Mouse (Mus musculus) limb, embryonic 11.5 days (tissue): ENCODE data around the gene Pck1. TPM values are rescaled to one million over a fixed set of nuclear protein-coding genes. Genes with fewer than 3 reads are reported as not detected.

ENCODE experiments used
- ATAC-seq: fragments of 200-750 bp; cut with Nextera tagmentation; 2 replicates; pipeline ENCODE4 v1.8.0; 2017; ENCODE audit warnings: low read depth; ENCODE audit not compliant: insufficient number of reproducible peaks, low FRiP score, low TSS enrichment
- DNase-seq: peaks from one replicate; pipeline ENCODE4 v3.0.0-alpha.2; 2015; ENCODE audit warnings: low spot score
- H3K27ac ChIP-seq: fragments of 300-500 bp; sonication (generic); replicated peaks from 2 replicates; pipeline ENCODE4 v1.5.1; 2014; ENCODE audit warnings: low read depth, mild to moderate bottlenecking, low read length
- H3K27me3 ChIP-seq: fragments of 300-500 bp; sonication (generic); 2 replicates; pipeline ENCODE4 v1.6.1; 2014; ENCODE audit warnings: mild to moderate bottlenecking, low read length, mixed read lengths; ENCODE audit not compliant: control insufficient read depth, insufficient read depth
- H3K36me3 ChIP-seq: fragments of 300-500 bp; sonication (generic); 2 replicates; pipeline ENCODE4 v1.6.1; 2014; ENCODE audit warnings: mild to moderate bottlenecking, low read length, moderate library complexity, mixed read lengths; ENCODE audit not compliant: control insufficient read depth, insufficient read depth
- H3K4me1 ChIP-seq: fragments of 300-500 bp; sonication (generic); 2 replicates; pipeline ENCODE4 v1.6.1; 2014; ENCODE audit warnings: low read length, mixed read lengths; ENCODE audit not compliant: control insufficient read depth, insufficient read depth
- H3K4me2 ChIP-seq: fragments of 300-500 bp; sonication (generic); 2 replicates; pipeline ENCODE4 v1.6.1; 2014; ENCODE audit warnings: low read depth, mild to moderate bottlenecking, moderate library complexity; ENCODE audit not compliant: severe bottlenecking
- H3K4me3 ChIP-seq: fragments of 300-500 bp; sonication (generic); 2 replicates; pipeline ENCODE4 v1.5.1; 2014; ENCODE audit warnings: low read depth, low read length
- H3K9ac ChIP-seq: fragments of 300-500 bp; sonication (generic); 2 replicates; pipeline ENCODE4 v1.6.1; 2014; ENCODE audit warnings: mild to moderate bottlenecking, low read length
- H3K9me3 ChIP-seq: fragments of 300-500 bp; sonication (generic); 2 replicates; pipeline ENCODE4 v1.6.1; 2016; ENCODE audit warnings: low read length; ENCODE audit not compliant: control insufficient read depth
- WGBS: fragments of 180-500 bp; shearing (Covaris S2); extraction: QIAGEN DNeasy Blood & Tissue Kit; methylation state at CpG from one replicate; pipeline ENCODE4 v1.1.7; 2014; 5-methylcytosine and 5-hydroxymethylcytosine counted together
- polyA plus RNA-seq: library from polyadenylated mRNA; unstranded; fragments of >200 nt; fragmentation: Nextera tagmentation; extraction: Ambion mirVana; gene quantifications from 2 replicates; pipeline ENCODE4 v1.2.1, GENCODE M21; 2014

Pck1 gene
- polyA plus RNA-seq, 1 experiment from 2014 or later: 0.05 TPM

DNA sequence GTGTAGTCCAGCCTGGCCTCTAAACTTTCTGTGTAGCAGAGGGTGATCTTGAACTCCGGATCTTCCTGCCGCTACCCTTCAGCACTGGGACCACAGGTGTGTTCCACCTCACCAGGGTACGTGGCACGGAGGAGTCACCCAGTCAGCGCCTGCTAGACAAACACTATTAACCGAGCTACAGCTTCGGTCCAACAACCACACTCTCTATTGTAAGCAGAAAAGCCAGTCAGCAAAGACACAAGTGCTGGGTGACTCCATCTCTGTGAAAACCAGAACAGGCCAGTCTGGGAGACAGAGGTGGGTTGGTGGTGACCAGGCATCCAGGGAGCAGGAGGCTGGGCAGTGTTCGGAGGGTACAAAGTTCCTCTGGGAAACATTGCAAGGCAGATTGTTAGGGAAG lies 10.5 kb downstream of the Pck1 start:
- Histone ChIP-seq H3K9me3 (no peaks in the 10 kb centered on the region), H3K4me1 (peaks cover 15% of the 10 kb centered on the region; the same call in 1 of the 2 replicates), H3K4me2 (no peak overlapping the region), H3K27me3 (no peaks in the 10 kb centered on the region), H3K36me3 (no peaks in the 10 kb centered on the region), H3K27ac (0 out of 2 replicates have a peak overlapping the region, but pooled peaks have one; percentile 14), H3K4me3 (no peak overlapping the region), H3K9ac (no peak overlapping the region)
- DNase-seq: no peak
- WGBS: 87% methylated on average over 8 of the region's 8 CpGs
- no peak for ATAC-seq

GRCm38 (mm10) chr2:173164358-173164757 lies 11.5 kb downstream of the Pck1 start:
- Histone ChIP-seq H3K36me3 (no peaks in the 10 kb centered on the region), H3K27me3 (no peaks in the 10 kb centered on the region), H3K9me3 (no peaks in the 10 kb centered on the region), H3K4me2 (no peak overlapping the region), H3K9ac (no peak overlapping the region), H3K27ac (no peak overlapping the region), H3K4me3 (no peak overlapping the region), H3K4me1 (peaks cover 15% of the 10 kb centered on the region; the same call in 1 of the 2 replicates)
- DNase-seq (peak; percentile 72), ATAC-seq (no peak)
- 52% methylated on average over 2 of the region's 2 CpGs for WGBS

DNA sequence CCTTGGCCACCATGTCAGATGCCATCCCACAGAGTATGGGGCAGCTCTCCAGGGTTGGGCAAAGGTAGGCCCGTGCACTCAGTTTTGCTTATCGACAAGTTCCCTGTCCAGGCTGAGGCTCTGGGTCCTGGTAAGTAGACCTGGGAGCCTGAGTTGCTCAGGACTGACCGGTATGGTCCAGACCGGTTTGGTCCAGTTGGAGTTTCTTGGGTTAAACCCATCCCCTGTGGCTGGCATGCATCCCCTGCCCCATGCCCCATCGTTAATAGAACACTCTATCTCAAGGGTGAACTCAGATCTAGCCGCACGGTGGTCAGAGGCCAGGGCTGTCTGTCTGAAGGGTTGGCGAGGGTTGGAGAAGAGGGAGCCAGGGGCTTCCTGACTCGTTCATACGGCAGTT lies 12.1 kb downstream of the Pck1 start:
- no peak overlapping the region for H3K9ac ChIP-seq
- no peaks in the 10 kb centered on the region for H3K36me3 ChIP-seq
- peaks cover 10% of the 10 kb centered on the region; the same call in 1 of the 2 replicates for H3K4me1 ChIP-seq
- no peak overlapping the region for H3K4me3 ChIP-seq
- no peaks in the 10 kb centered on the region for H3K27me3 ChIP-seq
- no peak for DNase-seq
- no peak for ATAC-seq
- H3K4me2 ChIP-seq: no peak overlapping the region
- no peaks in the 10 kb centered on the region for H3K9me3 ChIP-seq
- no peak overlapping the region for H3K27ac ChIP-seq
- WGBS: 91% methylated on average over 10 of the region's 10 CpGs

DNA sequence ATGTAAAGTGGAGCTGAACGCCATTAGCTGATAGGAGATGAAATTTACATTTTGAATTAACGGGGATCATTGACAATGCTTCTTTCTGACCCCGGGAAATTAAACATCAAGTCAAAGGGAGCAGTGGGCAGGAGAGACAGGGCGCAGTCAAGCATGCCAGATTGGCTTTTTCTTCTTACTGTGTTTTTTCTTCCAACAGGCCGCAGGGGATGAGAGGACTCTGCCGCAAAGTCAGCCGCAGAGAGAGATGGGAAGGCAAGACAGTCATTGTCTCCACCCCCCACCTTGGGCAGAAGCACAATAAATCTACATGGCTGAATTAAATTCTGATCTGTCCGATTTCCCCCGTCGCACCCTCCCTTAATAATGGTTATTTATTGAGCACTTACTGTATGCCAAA lies 12.5 kb downstream of the Pck1 start:
- DNase-seq: no peak
- 91% methylated on average over 10 of the region's 10 CpGs for WGBS
- H3K9me3 ChIP-seq: no peaks in the 10 kb centered on the region
- H3K4me3 ChIP-seq: no peak overlapping the region
- ATAC-seq: no peak
- H3K27ac ChIP-seq: no peak overlapping the region
- no peaks in the 10 kb centered on the region for H3K36me3 ChIP-seq
- H3K4me1 ChIP-seq: peaks cover 7% of the 10 kb centered on the region; the same call in 1 of the 2 replicates
- no peak overlapping the region for H3K9ac ChIP-seq
- H3K4me2 ChIP-seq: no peak overlapping the region
- H3K27me3 ChIP-seq: no peaks in the 10 kb centered on the region

- ATAC-seq (no peak), DNase-seq (no peak)
- no peak overlapping the region for H3K9ac ChIP-seq
- no peak overlapping the region for H3K4me3 ChIP-seq
- no peak overlapping the region for H3K4me2 ChIP-seq
- no peaks in the 10 kb centered on the region for H3K36me3 ChIP-seq
- no peaks in the 10 kb centered on the region for H3K9me3 ChIP-seq
- WGBS: 25% methylated on average over 5 of the region's 5 CpGs
- H3K27ac ChIP-seq: no peak overlapping the region
- H3K4me1 ChIP-seq: peaks cover 26% of the 10 kb centered on the region
- no peaks in the 10 kb centered on the region for H3K27me3 ChIP-seq
Measured at GRCm38 (mm10) chr2:173168411-173168851, 15.6 kb downstream of the Pck1 start.

DNA sequence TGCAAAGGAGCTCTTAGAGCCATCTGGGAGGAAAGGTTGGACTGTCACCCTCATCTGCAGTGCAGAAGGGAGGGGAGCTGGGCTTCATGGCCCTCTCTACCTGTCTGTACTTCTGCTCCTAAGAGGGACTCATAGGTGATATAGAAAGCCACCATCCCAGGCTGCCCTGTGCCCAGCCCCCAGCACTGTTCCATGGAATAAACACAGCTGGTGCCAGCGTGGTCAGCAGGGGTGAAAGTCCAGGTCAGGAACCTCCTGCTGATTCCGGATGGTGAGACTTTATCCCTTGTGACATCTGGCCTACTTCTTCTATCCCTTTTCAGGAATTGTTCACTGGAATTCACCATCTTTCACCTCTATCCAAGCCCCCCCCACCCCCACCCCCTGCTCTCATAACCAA lies 17.2 kb downstream of the Pck1 start:
- Histone ChIP-seq H3K9ac (no peak overlapping the region), H3K4me3 (no peak overlapping the region), H3K4me1 (peaks cover 28% of the 10 kb centered on the region), H3K27me3 (no peaks in the 10 kb centered on the region), H3K4me2 (no peak overlapping the region), H3K36me3 (no peaks in the 10 kb centered on the region), H3K9me3 (no peaks in the 10 kb centered on the region), H3K27ac (no peak overlapping the region)
- ATAC-seq: no peak
- 27% methylated on average over 2 of the region's 2 CpGs for WGBS
- no peak for DNase-seq

DNA sequence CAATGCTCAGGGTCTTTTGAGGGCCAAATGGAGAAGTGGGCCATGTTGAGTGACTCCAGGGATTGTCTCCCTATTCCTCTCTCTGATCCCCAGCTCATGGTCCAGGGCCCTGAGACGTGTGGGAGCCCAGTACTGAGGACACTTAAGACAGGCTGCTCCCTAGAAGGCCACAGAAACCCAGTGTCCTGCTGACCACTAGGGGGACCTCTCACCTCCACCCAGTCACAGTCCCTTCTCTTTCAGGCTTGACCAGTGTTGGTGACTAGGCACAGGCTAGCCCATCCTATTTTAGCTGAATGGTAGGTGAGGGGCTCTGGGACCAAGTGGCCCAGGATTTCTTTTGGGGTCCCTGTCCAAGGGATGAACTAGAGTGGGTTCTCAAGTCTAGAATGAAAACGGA lies 17.9 kb downstream of the Pck1 start:
- DNase-seq: no peak
- 48% methylated on average over 2 of the region's 2 CpGs for WGBS
- Histone ChIP-seq H3K27ac (peak overlapping the region; percentile 47; the same call in 1 of the 2 replicates), H3K4me3 (no peak overlapping the region), H3K9me3 (no peaks in the 10 kb centered on the region), H3K4me2 (no peak overlapping the region), H3K36me3 (no peaks in the 10 kb centered on the region), H3K9ac (no peak overlapping the region), H3K27me3 (no peaks in the 10 kb centered on the region), H3K4me1 (peaks cover 28% of the 10 kb centered on the region)
- ATAC-seq: no peak

- peak; percentile 91 for DNase-seq
- H3K27ac ChIP-seq: peak overlapping the region; percentile 88; the same call in 1 of the 2 replicates
Measured at GRCm38 (mm10) chr2:173171470-173171869, 18.6 kb downstream of the Pck1 start.

DNA sequence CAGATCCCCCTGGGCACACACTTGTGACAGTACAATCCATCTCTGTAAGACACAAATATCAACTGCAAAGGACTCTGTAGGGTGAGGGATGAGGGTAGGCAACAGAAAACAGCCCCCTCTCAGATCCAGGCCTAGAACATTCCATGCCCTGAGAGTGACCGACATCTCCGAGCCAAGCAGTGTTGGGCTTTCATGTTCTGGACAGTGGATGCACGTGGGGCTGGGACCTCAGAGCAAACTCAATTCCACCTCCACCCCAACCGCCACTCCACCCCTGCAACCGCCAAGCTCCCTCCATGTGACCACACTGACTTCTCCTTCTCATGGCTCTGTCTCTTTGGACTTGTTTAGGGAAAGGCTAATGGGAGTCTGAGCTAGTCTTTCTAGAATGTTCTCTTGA lies 19.1 kb downstream of the Pck1 start:
- H3K9ac ChIP-seq: 0 out of 2 replicates have a peak overlapping the region, but pooled peaks have one; percentile 7
- no peaks in the 10 kb centered on the region for H3K9me3 ChIP-seq
- 49% methylated on average over 5 of the region's 5 CpGs for WGBS
- ATAC-seq (no peak; the same call in 1 of the 2 replicates), DNase-seq (no peak)
- H3K36me3 ChIP-seq: no peaks in the 10 kb centered on the region
- no peak overlapping the region for H3K4me3 ChIP-seq
- peak overlapping the region; percentile 39; the same call in 1 of the 2 replicates for H3K4me2 ChIP-seq
- H3K27me3 ChIP-seq: no peaks in the 10 kb centered on the region; the same call in 1 of the 2 replicates
- peaks cover 28% of the 10 kb centered on the region for H3K4me1 ChIP-seq
- peak overlapping the region; percentile 88 for H3K27ac ChIP-seq

More at GRCm38 (mm10) chr2:173171470-173171869, 18.6 kb downstream of the Pck1 start:
- Histone ChIP-seq H3K4me3 (no peak overlapping the region), H3K4me2 (peak overlapping the region; percentile 39), H3K9me3 (no peaks in the 10 kb centered on the region), H3K36me3 (no peaks in the 10 kb centered on the region), H3K4me1 (peaks cover 28% of the 10 kb centered on the region), H3K27me3 (no peaks in the 10 kb centered on the region), H3K9ac (peak overlapping the region; percentile 22; the same call in 1 of the 2 replicates)
- under 1% methylated on average over 30 of the region's 30 CpGs for WGBS
- ATAC-seq: peak; percentile 71
